Mouse (Mus musculus) cortical plate, adult 2 months (tissue): ENCODE measurements around the gene Dmbx1.

ENCODE experiments used
- CTCF ChIP-seq: fragments of 200-500 bp; IDR thresholded peaks from 2 replicates; pipeline ENCODE4 v1.5.1; 2011; ENCODE audit warnings: mild to moderate bottlenecking, control low read depth, low read length; ENCODE audit not compliant: insufficient read depth; ENCODE audit errors: extremely low read depth
- POLR2A ChIP-seq: fragments of 200-500 bp; IDR thresholded peaks from 2 replicates; pipeline ENCODE4 v1.6.1; 2011; ENCODE audit warnings: mild to moderate bottlenecking, low read length, control low read depth; ENCODE audit not compliant: insufficient read depth; ENCODE audit errors: extremely low read depth

DNA sequence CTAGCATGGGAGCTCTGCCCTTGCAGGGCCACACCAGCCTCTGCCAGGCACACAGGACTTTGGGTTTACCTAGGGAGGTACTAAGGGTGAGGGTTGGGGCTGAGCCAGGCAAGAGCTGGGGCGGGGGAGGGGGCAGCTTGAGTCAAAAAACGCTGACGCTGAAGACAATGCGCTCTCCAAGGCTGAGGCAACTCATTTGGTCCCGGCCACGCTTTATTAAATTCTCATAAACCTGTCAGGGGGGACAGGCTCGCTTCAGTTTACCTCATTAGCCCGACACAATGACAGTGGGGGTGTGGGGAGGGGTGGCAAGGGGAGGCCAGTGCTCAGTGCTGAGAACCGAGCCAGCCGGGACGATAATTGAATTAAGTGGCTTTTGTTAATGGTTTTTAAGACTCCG, 35.4 kb downstream of the Dmbx1 start:
- TF ChIP-seq CTCF, result no peak
- no peak for TF ChIP-seq POLR2A
